Mouse (Mus musculus) olfactory bulb, adult 2 months (tissue): Measurements from ENCODE around the gene Nlrc5.

Experiments
- CTCF ChIP-seq: fragments of 200-500 bp; IDR thresholded peaks from 2 replicates; pipeline ENCODE4 v1.5.1; 2012; ENCODE audit warnings: low read depth, mild to moderate bottlenecking, low read length, moderate library complexity; ENCODE audit not compliant: insufficient read depth
- POLR2A ChIP-seq: fragments of 200-500 bp; IDR thresholded peaks from 2 replicates; pipeline ENCODE4 v1.6.1; 2012; ENCODE audit warnings: mild to moderate bottlenecking, low read depth, low read length, moderate library complexity; ENCODE audit not compliant: insufficient read depth

DNA sequence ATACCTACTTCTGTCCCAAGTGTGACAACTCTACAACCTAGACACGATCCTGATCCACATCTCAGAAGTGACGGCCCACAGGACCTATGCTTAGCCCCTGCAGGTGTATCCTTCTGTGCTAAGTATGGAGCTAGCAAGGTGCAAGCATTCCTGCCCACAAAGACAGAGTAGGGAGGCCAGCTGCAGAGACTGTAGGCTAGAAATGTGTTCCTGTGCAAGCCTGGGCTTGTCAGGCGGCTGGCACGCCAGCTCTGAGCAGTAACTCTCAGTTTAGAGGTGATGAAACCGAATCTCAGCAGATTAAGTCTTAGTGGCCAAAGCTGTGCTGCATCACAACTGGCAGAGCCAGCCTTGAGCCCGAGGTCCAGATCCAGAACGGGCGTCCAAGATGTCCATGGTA, 133.9 kb downstream of the Nlrc5 start:
- TF ChIP-seq CTCF (no peak), POLR2A (no peak)
